Mouse (Mus musculus) small intestine, adult 2 months (tissue): ENCODE measurements around the gene Olfr1034. TPM values are rescaled to one million over a fixed set of nuclear protein-coding genes. Genes with fewer than 3 reads are reported as not detected.

ENCODE experiments used
- H3K27ac ChIP-seq: fragments of 200-500 bp; 2 replicates; pipeline ENCODE4 v1.5.1; 2012; ENCODE audit warnings: low read depth, low read length, control low read depth, inconsistent platforms; ENCODE audit not compliant: insufficient read depth
- H3K27me3 ChIP-seq: fragments of 200-500 bp; 2 replicates; pipeline ENCODE4 v1.6.1; 2012; ENCODE audit warnings: mild to moderate bottlenecking, moderate library complexity, low read length, inconsistent platforms; ENCODE audit not compliant: control insufficient read depth, insufficient read depth
- H3K36me3 ChIP-seq: fragments of 200-500 bp; 2 replicates; pipeline ENCODE4 v1.6.1; 2012; ENCODE audit warnings: mild to moderate bottlenecking, low read length, control low read depth, inconsistent platforms; ENCODE audit not compliant: control insufficient read depth, insufficient read depth
- H3K4me1 ChIP-seq: fragments of 200-500 bp; 2 replicates; pipeline ENCODE4 v1.6.1; 2012; ENCODE audit warnings: low read length, inconsistent platforms, mixed read lengths; ENCODE audit not compliant: control insufficient read depth, insufficient read depth, insufficient read length
- H3K4me3 ChIP-seq: fragments of 200-500 bp; 2 replicates; pipeline ENCODE4 v1.5.1; 2012; ENCODE audit warnings: low read depth, mild to moderate bottlenecking, control low read depth, inconsistent platforms, low read length, moderate library complexity
- CTCF ChIP-seq: fragments of 200-500 bp; IDR thresholded peaks from 2 replicates; pipeline ENCODE4 v1.5.1; 2012; ENCODE audit warnings: low read depth, mild to moderate bottlenecking, control low read depth, inconsistent platforms, low read length, moderate library complexity, mixed read lengths; ENCODE audit not compliant: insufficient replicate concordance, insufficient read length; ENCODE audit errors: extremely low read depth
- POLR2A ChIP-seq: fragments of 200-500 bp; IDR thresholded peaks from 2 replicates; pipeline ENCODE4 v1.6.1; 2012; ENCODE audit warnings: low read depth, mild to moderate bottlenecking, control low read depth, inconsistent platforms, low read length, moderate library complexity
- WGBS: fragments of 180-500 bp; shearing (Covaris S2); methylation state at CpG from one replicate; pipeline ENCODE4 v1.1.7; 2018; 5-methylcytosine and 5-hydroxymethylcytosine counted together
- polyA plus RNA-seq: library from polyadenylated mRNA; depleted of rRNA; stranded (reverse); fragments of >200 nt; gene quantifications from 2 replicates; pipeline ENCODE4 v1.2.3, GENCODE M21; 2012; rRNA removed

Gene Olfr1034
- polyA plus RNA-seq, 1 experiment: 0.03 TPM

GRCm38 (mm10) chr2:86087285-86087684 lies 41.6 kb downstream of the Olfr1034 start, which contains the start of gene Olfr1037:
Olfr1037 (minus strand) TSS chr2:86087385.
- Histone ChIP-seq H3K36me3 (no peaks in the 10 kb centered on the region), H3K27me3 (no peaks in the 10 kb centered on the region), H3K4me1 (no peaks in the 10 kb centered on the region), H3K4me3 (no peak within 1 kb of the TSS), H3K27ac (no peak within 1 kb of the TSS)
- 90% methylated on average over 2 of the region's 2 CpGs for WGBS
- TF ChIP-seq CTCF (no peak), POLR2A (no peak)

Other genes with a start within 250 kb of the Olfr1034 start
- not detected in 2 replicates for gene Olfr1016, start 243.3 kb upstream of the Olfr1034 start, polyA plus RNA-seq
- not detected in 2 replicates for gene Olfr1018, start 227.4 kb upstream of the Olfr1034 start, polyA plus RNA-seq
- gene Olfr1019, start 200.4 kb upstream of the Olfr1034 start, polyA plus RNA-seq: not detected in 2 replicates
- not detected in 2 replicates for gene Olfr1020, start 198.8 kb upstream of the Olfr1034 start, polyA plus RNA-seq
- gene Olfr1022, start 177.3 kb upstream of the Olfr1034 start, polyA plus RNA-seq: not detected in 2 replicates
- not detected in 2 replicates for gene Olfr1023, start 160.2 kb upstream of the Olfr1034 start, polyA plus RNA-seq
- gene Olfr1024, start 140.8 kb upstream of the Olfr1034 start, polyA plus RNA-seq: not detected in 2 replicates
- not detected in 2 replicates for gene Olfr1025-ps1, start 130.7 kb upstream of the Olfr1034 start, polyA plus RNA-seq
- not detected in 2 replicates for gene Olfr1026, start 124.3 kb upstream of the Olfr1034 start, polyA plus RNA-seq
- gene Olfr1028, start 95.4 kb upstream of the Olfr1034 start, polyA plus RNA-seq: not detected in 2 replicates
- gene Olfr1029, start 72.0 kb upstream of the Olfr1034 start, polyA plus RNA-seq: not detected in 2 replicates
- not detected in 2 replicates for gene Olfr1030, start 66.6 kb upstream of the Olfr1034 start, polyA plus RNA-seq
- gene Olfr1031, start 55.6 kb upstream of the Olfr1034 start, polyA plus RNA-seq: not detected in 2 replicates
- not detected in 2 replicates for gene Olfr1032, start 40.3 kb upstream of the Olfr1034 start, polyA plus RNA-seq
- 0.06 TPM in 1 of 2 replicates, not detected in the other for gene Olfr1033, start 25.2 kb upstream of the Olfr1034 start, polyA plus RNA-seq
- gene Olfr1036, start 28.1 kb downstream of the Olfr1034 start, polyA plus RNA-seq: not detected in 2 replicates
- gene Olfr1037, start 41.5 kb downstream of the Olfr1034 start, polyA plus RNA-seq: not detected in 2 replicates
- gene Olfr1039, start 90.1 kb downstream of the Olfr1034 start, polyA plus RNA-seq: not detected in 2 replicates
- gene Olfr1040, start 100.9 kb downstream of the Olfr1034 start, polyA plus RNA-seq: not detected in 2 replicates
- gene Olfr1042, start 116.0 kb downstream of the Olfr1034 start, polyA plus RNA-seq: not detected in 2 replicates
- not detected in 2 replicates for gene Olfr1043, start 121.7 kb downstream of the Olfr1034 start, polyA plus RNA-seq
- not detected in 2 replicates for gene Olfr1044, start 132.0 kb downstream of the Olfr1034 start, polyA plus RNA-seq
- not detected in 2 replicates for gene Olfr52, start 139.8 kb downstream of the Olfr1034 start, polyA plus RNA-seq
- gene Olfr1045, start 157.1 kb downstream of the Olfr1034 start, polyA plus RNA-seq: not detected in 2 replicates
- not detected in 2 replicates for gene Olfr1046, start 173.5 kb downstream of the Olfr1034 start, polyA plus RNA-seq
- not detected in 2 replicates for gene Olfr1047, start 185.5 kb downstream of the Olfr1034 start, polyA plus RNA-seq
- gene Olfr1048, start 194.4 kb downstream of the Olfr1034 start, polyA plus RNA-seq: not detected in 2 replicates
- not detected in 2 replicates for gene Olfr1049, start 212.5 kb downstream of the Olfr1034 start, polyA plus RNA-seq
- gene Olfr1051, start 233.2 kb downstream of the Olfr1034 start, polyA plus RNA-seq: not detected in 2 replicates
- gene Olfr1052, start 246.6 kb downstream of the Olfr1034 start, polyA plus RNA-seq: not detected in 2 replicates